In the genomic region with DNA sequence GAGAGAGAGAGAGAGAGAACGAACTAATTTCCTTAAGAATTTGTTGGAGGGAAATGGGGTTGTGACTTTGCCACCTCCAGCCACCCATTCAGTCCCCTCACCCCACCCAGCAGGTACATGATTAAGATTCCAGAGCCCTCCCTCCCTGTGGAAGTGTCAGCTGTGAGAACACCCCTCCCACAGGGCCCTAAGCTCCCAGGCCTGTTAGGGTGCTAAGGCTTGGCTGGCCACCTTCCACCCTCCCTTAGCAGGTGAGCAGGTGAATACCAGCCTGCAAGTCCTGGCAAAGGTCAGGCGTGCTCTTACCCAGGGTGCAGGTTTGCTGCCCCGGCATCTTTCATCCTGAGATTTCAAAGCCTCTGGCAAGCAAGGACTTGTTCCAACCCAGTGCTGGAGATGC, we compare ENCODE assay signal across 9 mouse cellular contexts. TPM values are rescaled to one million over a fixed set of nuclear protein-coding genes. Genes with fewer than 3 reads are reported as not detected.
DNase-seq lines count a peak whose midpoint lies in the region; ATAC-seq lines count a peak whose summit lies in the region.
"Had no signal": no experiment of that assay in that cellular context is flagged by ENCODE, and none has a peak within 500 bp of the region (broad histone marks: within the 10 kb centered on the region; RNA-seq: fewer than 3 reads in every experiment).

No protein-coding gene starts in this region.

- 69% methylated on average over 3 of the region's 3 CpGs for WGBS in heart, embryonic 11.5 days (ENCODE audit: insufficient replicate concordance)
- WGBS in forebrain, embryonic 13.5 days = 70% methylated on average over 3 of the region's 3 CpGs
- 70% methylated on average over 3 of the region's 3 CpGs for WGBS in midbrain, embryonic 15.5 days

- H3K9ac ChIP-seq in heart, embryonic 11.5 days (ENCODE audit: low read depth, low read length) = peak overlapping the region; percentile 90; the same call in 1 of the 2 replicates
- peak overlapping the region; percentile 91 for H3K9ac ChIP-seq in forebrain, embryonic 13.5 days
- peak overlapping the region; percentile 15 for H3K9ac ChIP-seq in midbrain, embryonic 15.5 days

- no peaks in the 10 kb centered on the region for H3K27me3 ChIP-seq in heart, embryonic 11.5 days (ENCODE audit: control insufficient read depth, insufficient read depth, low read length)
- H3K27me3 ChIP-seq in forebrain, embryonic 13.5 days = no peaks in the 10 kb centered on the region
- H3K27me3 ChIP-seq in midbrain, embryonic 15.5 days (replicated peaks) = no peaks in the 10 kb centered on the region

- no peak overlapping the region for H3K27ac ChIP-seq in heart, embryonic 11.5 days (ENCODE audit: low read depth, low read length)
- H3K27ac ChIP-seq in forebrain, embryonic 13.5 days = no peak overlapping the region
- no peak overlapping the region for H3K27ac ChIP-seq in midbrain, embryonic 15.5 days

- H3K4me2 ChIP-seq in heart, embryonic 11.5 days = peak overlapping the region; percentile 92
- peak overlapping the region; percentile 91 for H3K4me2 ChIP-seq in forebrain, embryonic 13.5 days
- peak overlapping the region; percentile 67 for H3K4me2 ChIP-seq in midbrain, embryonic 15.5 days

- H3K4me1 ChIP-seq in heart, embryonic 11.5 days (ENCODE audit: control insufficient read depth, insufficient read depth, low read length) = peaks cover 77% of the 10 kb centered on the region
- peaks cover 71% of the 10 kb centered on the region for H3K4me1 ChIP-seq in forebrain, embryonic 13.5 days
- peaks cover 66% of the 10 kb centered on the region for H3K4me1 ChIP-seq in midbrain, embryonic 15.5 days

- DNase-seq in heart, adult 11 months = no peak
- DNase-seq in kidney, postnatal 25 days = peak; percentile 51 to 85
- DNase-seq in frontal cortex, postnatal 14 days (ENCODE audit: low spot score in 2 of 2) = no peak
- no peak for DNase-seq in cerebellum, adult 18-20 months
- no peak for DNase-seq in thymus, postnatal 25 days
- DNase-seq: cerebellum, postnatal 36 days had no signal

- H3K36me3 ChIP-seq in heart, embryonic 11.5 days (ENCODE audit: control insufficient read depth, insufficient read depth, low read length) = no peaks in the 10 kb centered on the region
- H3K36me3 ChIP-seq in forebrain, embryonic 13.5 days (ENCODE audit: poor library complexity, severe bottlenecking) = no peaks in the 10 kb centered on the region
- H3K36me3 ChIP-seq in midbrain, embryonic 15.5 days (replicated peaks) = no peaks in the 10 kb centered on the region

- ATAC-seq in heart, embryonic 11.5 days (replicated peaks; ENCODE audit: insufficient number of reproducible peaks, low FRiP score, low TSS enrichment) = no peak
- no peak for ATAC-seq in forebrain, embryonic 13.5 days
- ATAC-seq in midbrain, embryonic 15.5 days (replicated peaks) = no peak

- H3K4me3 ChIP-seq in heart, embryonic 11.5 days (ENCODE audit: low read depth, low read length) = peak overlapping the region; percentile 76
- H3K4me3 ChIP-seq in forebrain, embryonic 13.5 days = peak overlapping the region; percentile 72
- peak overlapping the region; percentile 64 for H3K4me3 ChIP-seq in midbrain, embryonic 15.5 days

- H3K9me3 ChIP-seq in heart, embryonic 11.5 days (replicated peaks; ENCODE audit: control insufficient read depth, low read length) = no peaks in the 10 kb centered on the region
- H3K9me3 ChIP-seq in forebrain, embryonic 13.5 days (replicated peaks) = no peaks in the 10 kb centered on the region
- no peaks in the 10 kb centered on the region for H3K9me3 ChIP-seq in midbrain, embryonic 15.5 days

RNA-seq across cellular contexts. Expression of a gene that starts 2.5 kb away (rescaled TPM):
- polyA plus RNA-seq in heart, embryonic 11.5 days (2014; fragmentation: Nextera tagmentation; extraction: Ambion mirVana) = 21.5 and 24.2 TPM in 2 replicates
- polyA plus RNA-seq in forebrain, embryonic 13.5 days (2015; fragmentation: Nextera tagmentation; extraction: Ambion mirVana) = 21.1 and 23.7 TPM in 2 replicates
- polyA plus RNA-seq in midbrain, embryonic 15.5 days (2015; fragmentation: Nextera tagmentation; extraction: Ambion mirVana) = 29.7 and 31.3 TPM in 2 replicates

RNA-seq across cellular contexts. Expression of a gene that starts 31.4 kb away (rescaled TPM):
- polyA plus RNA-seq in heart, embryonic 11.5 days (2014; fragmentation: Nextera tagmentation; extraction: Ambion mirVana) = 20.6 and 26.1 TPM in 2 replicates
- 97.5 and 109 TPM in 2 replicates for polyA plus RNA-seq in forebrain, embryonic 13.5 days (2015; fragmentation: Nextera tagmentation; extraction: Ambion mirVana)
- polyA plus RNA-seq in midbrain, embryonic 15.5 days (2015; fragmentation: Nextera tagmentation; extraction: Ambion mirVana) = 324 and 330 TPM in 2 replicates

Comparison
In these comparisons a context has a peak if more than half of its experiments do, and no peak if none do; other contexts are left out.
1. H3K9ac ChIP-seq: peak in every context shown above with its lines; median percentile 91 in forebrain, embryonic 13.5 days; 90 in heart, embryonic 11.5 days; 15 in midbrain, embryonic 15.5 days.
2. DNase-seq: peak in kidney, postnatal 25 days (2 of 2); none in heart, adult 11 months (single experiment), frontal cortex, postnatal 14 days (0 of 2), cerebellum, adult 18-20 months (0 of 2) and thymus, postnatal 25 days (single experiment).
3. Peak in every context shown above with its lines, with median percentiles within 50 percentile points of each other: H3K4me2 ChIP-seq and H3K4me3 ChIP-seq.